8 mouse cellular contexts compared by ENCODE assay signal in genomic region chr14:110754484-110755307, GRCm38 (mm10). TPM values are rescaled to one million over a fixed set of nuclear protein-coding genes. Genes with fewer than 3 reads are reported as not detected.
DNase-seq lines count a peak whose midpoint lies in the region; ATAC-seq lines count a peak whose summit lies in the region.

TSS of gene Slitrk6 (minus strand) at chr14:110755149.

- H3K27ac ChIP-seq in hindbrain, embryonic 12.5 days: no peak within 1 kb of the TSS
- no peak within 1 kb of the TSS; the same call in 1 of the 2 replicates for H3K27ac ChIP-seq in limb, embryonic 13.5 days

- H3K9me3 ChIP-seq in hindbrain, embryonic 12.5 days (replicated peaks): no peaks in the 10 kb centered on the region
- H3K9me3 ChIP-seq in limb, embryonic 13.5 days: 0 out of 2 replicates have a peak, but pooled peaks cover 4% of the 10 kb centered on the region

- 0 out of 2 replicates have a peak, but pooled peaks cover 3% of the 10 kb centered on the region for H3K4me1 ChIP-seq in hindbrain, embryonic 12.5 days
- 0 out of 2 replicates have a peak, but pooled peaks cover 2% of the 10 kb centered on the region for H3K4me1 ChIP-seq in limb, embryonic 13.5 days

- H3K4me2 ChIP-seq in hindbrain, embryonic 12.5 days (replicated peaks): peak within 1 kb of the TSS; percentile 52
- H3K4me2 ChIP-seq in limb, embryonic 13.5 days (replicated peaks): peak within 1 kb of the TSS; percentile 64

- peak; percentile 94 for ATAC-seq in hindbrain, embryonic 12.5 days (ENCODE audit: low FRiP score)
- ATAC-seq in limb, embryonic 13.5 days (ENCODE audit: low FRiP score, low read depth): peak; percentile 86

- no peak within 1 kb of the TSS; the same call in 1 of the 2 replicates for H3K9ac ChIP-seq in hindbrain, embryonic 12.5 days
- peak within 1 kb of the TSS; percentile 54 for H3K9ac ChIP-seq in limb, embryonic 13.5 days

- peaks cover 4% of the 10 kb centered on the region; the same call in 1 of the 2 replicates for H3K36me3 ChIP-seq in hindbrain, embryonic 12.5 days
- H3K36me3 ChIP-seq in limb, embryonic 13.5 days: peaks cover 18% of the 10 kb centered on the region

- H3K27me3 ChIP-seq in hindbrain, embryonic 12.5 days: no peaks in the 10 kb centered on the region
- H3K27me3 ChIP-seq in limb, embryonic 13.5 days: no peaks in the 10 kb centered on the region

- 30% methylated on average over 11 of the region's 11 CpGs for WGBS in hindbrain, embryonic 12.5 days
- WGBS in limb, embryonic 13.5 days: 15% methylated on average over 11 of the region's 11 CpGs

- peak; percentile 50 for DNase-seq in cerebellum, postnatal 10 days
- no peak for DNase-seq in cerebellum, adult 8-10 months
- DNase-seq in brain, adult 2 months (ENCODE audit: low read depth, low spot score): peak; percentile 68
- peak; percentile 10 for DNase-seq in skeletal muscle tissue, adult 2 months (ENCODE audit: low read depth, low spot score)
- no peak for DNase-seq in thymus, postnatal 0 days (ENCODE audit: low spot score)
- DNase-seq in B cell, adult 2 months: no peak

- peak within 1 kb of the TSS; percentile 33 for H3K4me3 ChIP-seq in hindbrain, embryonic 12.5 days
- peak within 1 kb of the TSS; percentile 45 for H3K4me3 ChIP-seq in limb, embryonic 13.5 days

RNA-seq across cellular contexts. Expression of gene Slitrk6, which starts in this region (rescaled TPM):
- 7.0 and 7.7 TPM in 2 replicates for polyA plus RNA-seq in hindbrain, embryonic 12.5 days (2016; fragmentation: Nextera tagmentation; extraction: Ambion mirVana)
- 9.9 and 10.2 TPM in 2 replicates for polyA plus RNA-seq in limb, embryonic 13.5 days (2015; fragmentation: Nextera tagmentation; extraction: Ambion mirVana)
- polyA plus RNA-seq in thymus, postnatal 0 days (2015; fragmentation: Nextera tagmentation; extraction: Ambion mirVana): 0.31 and 0.37 TPM in 2 replicates

Comparison
In these comparisons a context has a peak if more than half of its experiments do, and no peak if none do; other contexts are left out.
1. DNase-seq: peak in cerebellum, postnatal 10 days (2 of 2), brain, adult 2 months (single experiment) and skeletal muscle tissue, adult 2 months (single experiment); none in cerebellum, adult 8-10 months (single experiment), thymus, postnatal 0 days (single experiment) and B cell, adult 2 months (0 of 2).